Mouse (Mus musculus) C2C12 (cell line): ENCODE data around the gene Cnot8.

Experiments used
- CEBPB ChIP-seq: IDR thresholded peaks from one replicate; pipeline ENCODE4 v1.6.1; 2011; ENCODE audit warnings: low read depth, mild to moderate bottlenecking, control low read depth, moderate library complexity
- CTCF ChIP-seq: IDR thresholded peaks from one replicate; pipeline ENCODE4 v1.5.1; 2011; ENCODE audit not compliant: control insufficient read depth, insufficient read depth, insufficient read length
- FOSL1 ChIP-seq: IDR thresholded peaks from one replicate; pipeline ENCODE4 v1.8.0; 2011; ENCODE audit warnings: mild to moderate bottlenecking, low read length; ENCODE audit not compliant: poor library complexity, insufficient read depth, severe bottlenecking
- MAX ChIP-seq: IDR thresholded peaks from one replicate; pipeline ENCODE4 v1.6.1; 2011; ENCODE audit warnings: mild to moderate bottlenecking, control low read depth
- MYOD1 ChIP-seq: IDR thresholded peaks from one replicate; pipeline ENCODE4 v1.6.1; 2011; ENCODE audit warnings: low read depth; ENCODE audit not compliant: control insufficient read depth, insufficient read length
- MYOG ChIP-seq: IDR thresholded peaks from one replicate; pipeline ENCODE4 v1.6.1; 2011; ENCODE audit not compliant: control insufficient read depth, insufficient read length; ENCODE audit errors: extremely low read depth
- USF1 ChIP-seq: IDR thresholded peaks from one replicate; pipeline ENCODE4 v1.6.1; 2011; ENCODE audit warnings: low read depth, mild to moderate bottlenecking, control low read depth, moderate library complexity

DNA sequence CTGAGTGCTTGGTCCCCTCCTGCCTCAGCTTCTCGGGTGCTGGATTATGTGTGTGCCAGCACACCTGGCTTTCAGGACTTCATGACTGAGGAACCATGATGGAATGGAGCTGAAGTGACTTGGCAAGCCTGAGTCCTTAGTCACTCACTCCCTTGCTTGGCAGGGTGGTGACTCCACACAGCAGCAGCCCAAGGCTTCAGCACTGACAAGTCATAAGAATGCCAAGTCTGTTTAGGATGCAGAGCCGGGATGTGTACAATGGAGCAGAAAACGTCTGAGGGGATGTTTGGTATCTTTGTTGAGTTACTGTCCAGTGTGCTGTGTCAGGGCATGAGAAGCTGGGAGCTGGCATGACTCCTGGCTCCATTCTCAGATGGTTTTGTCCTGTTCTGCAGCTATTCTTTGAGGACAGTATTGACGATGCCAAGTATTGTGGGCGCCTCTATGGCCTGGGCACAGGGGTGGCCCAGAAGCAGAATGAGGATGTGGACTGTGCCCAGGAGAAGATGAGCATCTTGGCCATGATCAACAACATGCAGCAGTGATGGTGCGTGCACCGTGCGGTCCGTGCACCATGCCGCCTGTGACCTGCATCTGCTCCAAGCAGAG, 13.2 kb downstream of the Cnot8 start:
- TF ChIP-seq MAX (no peak), CTCF (no peak), MYOG (no peak), USF1 (no peak), MYOD1 (no peak), CEBPB (no peak), FOSL1 (no peak)
